Mouse (Mus musculus): ENCODE measurements around the gene Gm48552.

The Gm48552 gene

GRCm38 (mm10) chr10:81433541-81434289 lies 44.9 kb downstream of the Gm48552 start:
- peak; percentile 85 for DNase-seq

DNA sequence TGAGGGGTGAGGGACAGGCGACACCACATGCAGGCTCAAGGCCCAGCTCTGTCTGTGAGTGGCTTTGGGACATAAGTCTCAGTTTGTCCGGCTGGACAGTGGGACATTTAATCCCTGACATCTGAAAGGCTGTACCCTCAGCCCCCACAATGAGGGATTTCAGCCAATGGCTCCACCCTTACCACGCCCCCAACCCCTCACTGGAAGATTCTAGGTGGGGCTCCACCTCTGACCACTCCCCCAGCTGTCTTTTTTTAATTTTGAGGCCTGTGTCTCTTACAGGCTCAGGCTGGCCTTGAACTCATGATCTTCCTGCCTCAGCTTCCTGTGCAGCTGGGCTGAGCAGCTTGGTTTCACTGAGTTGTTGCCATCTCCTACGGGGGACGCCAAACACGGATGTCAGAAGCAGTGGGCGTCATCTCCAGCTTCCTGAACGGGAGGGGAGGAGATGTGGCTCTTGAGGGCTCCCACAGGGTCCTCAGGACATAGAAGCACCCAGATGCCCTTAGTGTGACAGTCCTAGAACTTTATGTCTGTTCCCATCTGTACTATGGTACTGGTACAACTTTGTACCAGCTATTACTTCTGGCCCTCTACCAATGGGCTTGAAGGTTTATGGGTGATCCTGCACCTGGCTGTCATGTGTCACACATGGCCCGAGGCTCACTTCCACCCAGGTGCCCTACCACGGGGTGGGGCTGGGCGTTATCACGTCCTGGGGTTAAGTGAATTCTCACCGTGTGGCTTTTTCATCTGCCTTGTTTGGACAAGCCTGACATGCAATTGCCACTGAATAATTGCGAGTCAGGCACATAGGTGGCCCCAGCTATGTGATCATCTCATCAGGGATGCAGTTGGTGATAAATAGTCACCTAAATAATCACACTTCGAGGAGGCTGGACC lies 45.8 kb downstream of the Gm48552 start:
- DNase-seq: peak; percentile 55

DNA sequence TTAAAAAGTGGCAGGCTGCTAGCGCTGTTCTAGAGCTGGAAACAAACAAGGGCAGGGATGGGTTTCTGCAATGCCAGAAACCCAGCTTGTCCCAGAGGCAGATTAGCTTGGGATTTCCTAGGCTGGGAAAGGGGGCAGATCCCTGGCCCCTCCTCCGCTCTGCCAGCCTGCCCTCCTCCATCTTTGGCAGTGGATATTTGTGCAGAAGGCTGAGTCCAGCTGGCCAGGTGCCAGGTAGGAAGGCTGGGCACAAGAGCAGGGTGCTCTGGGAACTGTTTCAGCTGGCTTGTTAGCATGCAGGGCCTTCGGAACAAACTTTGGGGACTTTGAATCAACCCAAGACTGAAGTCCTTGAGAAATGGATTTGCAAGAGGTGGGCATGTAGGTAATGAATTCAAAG lies 46.6 kb downstream of the Gm48552 start:
- peak; percentile 90 for DNase-seq

Measured in lung, postnatal 36 days (tissue).